Mouse (Mus musculus) embryonic stem cell, embryonic (primary cell): Measurements from ENCODE around the gene Acp5.

Experiments used
- CTCF ChIA-PET, 4 experiments: fragments of 300-600 bp in 2 of 4; fragments of 350-600 bp in 2 of 4; sonication (Branson Sonifier 250); formaldehyde crosslinking; loops; one replicate each; lab custom pipeline; 2022; ENCODE audit warnings: inconsistent platforms in 2 of 4; lab: Charles Lee
- POLR2A ChIA-PET, 4 experiments: fragments of 300-600 bp in 2 of 4; fragments of 350-600 bp in 2 of 4; sonication (Branson Sonifier 250); formaldehyde crosslinking; loops; one replicate each; lab custom pipeline; 2022; ENCODE audit warnings: antibody characterized with exemption in 4 of 4, inconsistent platforms in 1 of 4; lab: Charles Lee

Gene Acp5

GRCm38 (mm10) chr9:22125246-22126027 is 10.1 kb downstream of the Acp5 start:
- ChIA-PET POLR2A (interaction anchor here in 3 of 4 experiments (0.6 to 2.5 kb wide), 7 partner anchors 7 to 358 kb away, joined by 3 to 9 read pairs (median 5); partner anchors contain the start of genes Acp5 (in 2 of the 3), Ccdc159 (in 1 of the 3) and Tmem205 (in 1 of the 3)), CTCF (interaction anchor here (0.6 to 2.0 kb wide), 11 partner anchors 7 to 299 kb away, joined by 3 to 17 read pairs (median 4); partner anchors contain the start of genes Ecsit (in 1 of the 4) and Elavl3 (in 1 of the 4))

- POLR2A ChIA-PET: interaction anchor here in 1 of 4 experiments (0.7 to 1.0 kb wide), 2 partner anchors 8 to 12 kb away, joined by 3 to 4 read pairs; partner anchors contain the start of gene Acp5
These were observed 11.3 kb downstream of the Acp5 start for GRCm38 (mm10) chr9:22124169-22124568.

GRCm38 (mm10) chr9:22123069-22123609 is 12.4 kb downstream of the Acp5 start:
- POLR2A ChIA-PET: interaction anchor here in 3 of 4 experiments (1.1 to 3.1 kb wide), 5 partner anchors 8 to 43 kb away, joined by 3 to 9 read pairs (median 4); partner anchors contain the start of gene Pigyl (in 1 of the 3)
- CTCF ChIA-PET: interaction anchor here in 2 of 4 experiments (0.6 kb wide), 2 partner anchors 26 to 33 kb away, joined by 3 to 6 read pairs; no protein-coding TSS in a partner anchor

More at GRCm38 (mm10) chr9:22124169-22124568, 11.3 kb downstream of the Acp5 start:
- CTCF ChIA-PET: interaction anchor here in 3 of 4 experiments (0.6 to 1.7 kb wide), 5 partner anchors 17 to 57 kb away, joined by 3 to 6 read pairs (median 5); no protein-coding TSS in a partner anchor

- ChIA-PET POLR2A (interaction anchor here in 3 of 4 experiments (1.1 to 3.1 kb wide), 5 partner anchors 9 to 44 kb away, joined by 3 to 9 read pairs (median 4); partner anchors contain the start of gene Pigyl (in 1 of the 3)), CTCF (interaction anchor here in 2 of 4 experiments (0.6 to 1.0 kb wide), 2 partner anchors 21 to 27 kb away, joined by 3 read pairs; no protein-coding TSS in a partner anchor)
These were observed 13.5 kb downstream of the Acp5 start for GRCm38 (mm10) chr9:22122005-22122404.

DNA sequence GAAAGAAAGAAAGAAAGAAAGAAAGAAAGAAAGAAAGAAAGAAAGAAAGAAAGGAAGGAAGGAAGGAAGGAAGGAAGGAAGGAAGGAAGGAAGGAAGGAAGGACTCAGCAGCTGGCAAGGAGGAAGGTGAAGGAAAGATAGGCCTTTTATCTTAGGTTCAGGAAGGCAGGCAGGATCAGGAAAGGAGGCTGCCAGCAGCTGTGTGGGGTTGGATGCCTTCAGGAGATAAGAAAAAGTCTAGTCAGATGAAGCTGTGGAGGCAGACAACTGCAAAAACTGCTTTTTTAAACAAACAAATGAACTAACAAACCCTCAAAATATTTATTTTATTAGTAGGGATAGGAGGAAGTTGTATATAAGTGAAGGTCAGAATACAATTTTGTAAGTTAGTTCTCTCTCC is 14.0 kb downstream of the Acp5 start:
- POLR2A ChIA-PET: interaction anchor here in 2 of 4 experiments (0.7 to 3.1 kb wide), 3 partner anchors 10 to 1083 kb away, joined by 3 to 9 read pairs (median 8); no protein-coding TSS in a partner anchor
- CTCF ChIA-PET: interaction anchor here in 2 of 4 experiments (0.6 to 1.0 kb wide), 2 partner anchors 22 to 28 kb away, joined by 3 read pairs; no protein-coding TSS in a partner anchor

DNA sequence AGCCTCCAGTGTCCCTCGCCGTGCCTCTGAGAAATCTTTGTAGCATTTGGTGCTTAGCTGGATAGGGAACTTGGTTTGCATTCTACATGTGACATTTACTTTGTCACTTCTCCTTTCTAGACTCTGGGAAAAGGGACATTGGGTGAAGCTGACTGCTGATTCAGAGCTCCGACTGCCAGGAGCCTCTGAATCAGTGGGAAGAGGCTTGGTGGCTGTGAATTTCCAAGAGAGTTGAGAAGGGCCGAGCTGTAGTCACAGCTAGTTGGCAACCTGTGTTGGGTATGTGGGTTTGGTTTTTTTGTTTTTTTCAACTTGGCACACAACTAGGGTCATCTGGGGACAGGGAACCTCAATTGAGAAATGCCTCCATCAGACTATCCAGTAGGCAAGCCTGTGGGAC is 16.0 kb downstream of the Acp5 start:
- ChIA-PET CTCF (interaction anchor here in 3 of 4 experiments (1.8 to 2.9 kb wide), 5 partner anchors 13 to 24 kb away, joined by 7 to 29 read pairs (median 10); no protein-coding TSS in a partner anchor), POLR2A (interaction anchor here in 2 of 4 experiments (0.8 to 2.7 kb wide), 6 partner anchors 31 to 140 kb away, joined by 3 to 17 read pairs (median 4); partner anchors contain the start of genes Ecsit (in 1 of the 2), Gm49318 (in 1 of the 2), Pigyl (in 1 of the 2) and Zfp599 (in 1 of the 2))

DNA sequence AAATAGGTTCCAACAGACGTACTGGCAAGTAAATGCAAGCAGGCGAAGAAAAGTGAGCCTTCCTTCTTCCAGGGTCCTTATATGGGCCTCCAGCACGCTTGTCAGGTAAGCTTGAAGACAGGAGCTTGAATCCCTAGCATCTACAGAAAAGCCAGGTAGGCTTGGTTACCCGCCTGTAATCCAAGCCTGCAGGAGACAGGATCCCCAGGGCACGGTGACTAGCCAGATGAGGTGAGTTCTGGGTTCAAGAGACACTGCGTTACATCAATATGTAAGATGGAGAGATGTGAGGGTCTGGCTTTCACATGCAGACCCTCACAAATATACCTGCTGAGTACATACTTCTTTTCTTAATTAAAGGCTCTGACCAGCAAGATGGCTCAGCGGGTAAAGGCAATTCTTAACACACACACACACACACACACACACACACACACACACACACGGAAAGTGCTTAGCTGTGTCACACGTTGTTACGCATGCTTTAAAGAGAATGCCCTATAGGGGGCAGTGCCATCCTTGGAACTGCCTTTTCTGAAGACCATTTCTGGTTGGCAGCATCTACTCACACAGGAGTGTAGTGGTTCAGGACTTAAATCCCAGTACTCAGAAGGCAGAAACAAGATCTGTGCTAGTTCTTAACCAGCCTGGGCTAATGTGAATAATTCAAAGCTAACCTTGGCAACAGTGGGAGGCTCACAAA is 17.6 kb downstream of the Acp5 start:
- ChIA-PET CTCF (interaction anchor here (0.5 to 2.9 kb wide), 45 partner anchors 9 to 569 kb away, joined by 3 to 29 read pairs (median 4); partner anchors contain the start of genes 9530077C05Rik (in 1 of the 4), Acp5 (in 1 of the 4), Cnn1 (in 1 of the 4) and Ecsit (in 1 of the 4)), POLR2A (interaction anchor here in 3 of 4 experiments (0.6 to 2.7 kb wide), 27 partner anchors 8 to 335 kb away, joined by 3 to 17 read pairs (median 4); partner anchors contain the start of genes Acp5 (in 1 of the 3), Anln (in 1 of the 3), Ecsit (in 1 of the 3) and Gm49318 (in 1 of the 3))

DNA sequence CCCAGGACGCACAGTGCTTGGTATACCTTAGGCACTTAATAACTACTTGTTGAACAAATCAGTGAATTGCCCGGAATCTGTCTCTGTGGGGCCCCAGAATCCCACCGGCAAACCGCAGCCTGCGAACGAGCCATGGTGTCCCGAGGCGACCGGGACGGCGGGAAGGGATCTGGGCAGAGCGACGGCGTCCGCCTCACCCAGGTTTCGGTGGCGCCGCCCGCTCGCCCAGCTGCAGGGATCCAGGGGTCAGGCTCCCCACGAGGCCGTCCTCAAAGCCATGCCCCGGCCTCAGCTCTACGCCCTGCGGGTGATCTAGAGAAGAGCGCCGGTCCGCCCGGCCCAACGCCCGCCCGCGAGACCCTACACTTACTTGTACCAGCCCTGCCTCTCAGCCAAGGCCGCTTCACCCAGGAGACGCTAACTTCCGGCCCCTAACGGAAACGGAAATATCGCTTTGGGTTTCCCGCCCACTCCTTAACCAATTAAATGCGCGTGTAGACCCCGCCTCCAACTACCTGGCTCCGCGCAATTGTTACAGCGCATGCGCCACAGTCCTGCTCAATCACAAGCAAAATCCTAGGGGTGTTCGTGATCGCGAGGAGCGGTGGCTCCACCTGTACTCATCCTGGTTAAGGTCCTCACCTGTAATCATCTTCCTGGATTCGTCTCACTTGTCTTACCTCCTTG is 18.6 kb downstream of the Acp5 start, which contains the start of gene Elof1:
TSS of gene Elof1 (minus strand) at position 433 of the 687 bp plus-strand sequence.
- ChIA-PET CTCF (interaction anchor here in 3 of 4 experiments (0.6 to 2.9 kb wide), 21 partner anchors 9 to 294 kb away, joined by 3 to 29 read pairs (median 5); partner anchors contain the start of genes 9530077C05Rik (in 1 of the 3), Cnn1 (in 1 of the 3), Swsap1 (in 1 of the 3) and Zfp809 (in 1 of the 3)), POLR2A (interaction anchor here in 3 of 4 experiments (0.5 to 2.7 kb wide), 18 partner anchors 8 to 1167 kb away, joined by 3 to 17 read pairs (median 4); partner anchors contain the start of genes Pigyl (in 2 of the 3), Ecsit (in 1 of the 3) and Gm49318 (in 1 of the 3))

DNA sequence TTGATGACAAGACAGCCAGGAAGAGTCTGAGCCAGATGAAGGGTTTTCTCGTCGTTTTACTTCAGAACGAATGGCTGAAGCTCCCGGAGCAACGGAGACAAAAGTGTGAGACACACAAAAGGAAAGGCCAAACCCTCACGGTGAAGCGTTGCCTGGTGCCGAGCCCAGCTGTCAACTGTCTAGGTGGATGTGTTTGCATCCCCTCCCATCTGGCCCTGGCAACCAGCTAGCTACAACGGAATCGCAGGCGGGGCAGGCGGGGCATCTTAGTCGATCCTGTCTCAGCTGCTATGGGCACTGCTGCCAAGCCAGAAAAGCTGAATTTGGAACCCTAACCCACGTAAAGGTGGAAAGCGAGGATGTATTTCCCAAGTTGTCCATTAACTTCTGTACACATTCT is 19.4 kb downstream of the Acp5 start:
- ChIA-PET CTCF (interaction anchor here (0.6 to 2.8 kb wide), 7 partner anchors 14 to 292 kb away, joined by 3 to 15 read pairs (median 5); no protein-coding TSS in a partner anchor), POLR2A (interaction anchor here (0.5 to 2.0 kb wide), 17 partner anchors 8 to 871 kb away, joined by 3 to 7 read pairs (median 4); partner anchors contain the start of genes Pigyl (in 2 of the 4) and Gm49318 (in 1 of the 4))

- ChIA-PET CTCF (interaction anchor here in 3 of 4 experiments (0.6 to 1.0 kb wide), 4 partner anchors 14 to 292 kb away, joined by 3 to 5 read pairs (median 3); no protein-coding TSS in a partner anchor), POLR2A (interaction anchor here in 3 of 4 experiments (0.5 to 2.0 kb wide), 15 partner anchors 9 to 870 kb away, joined by 3 to 7 read pairs (median 4); partner anchors contain the start of genes Gm49318 (in 1 of the 3) and Pigyl (in 1 of the 3))
These were observed 19.9 kb downstream of the Acp5 start for GRCm38 (mm10) chr9:22115635-22116034.

GRCm38 (mm10) chr9:22108194-22108593 is 27.3 kb downstream of the Acp5 start:
- ChIA-PET POLR2A (interaction anchor here in 1 of 4 experiments (0.6 to 0.9 kb wide), 2 partner anchors 29 to 198 kb away, joined by 3 to 6 read pairs; no protein-coding TSS in a partner anchor), CTCF (interaction anchor here in 2 of 4 experiments (0.7 to 1.0 kb wide), 4 partner anchors 9 to 12 kb away, joined by 3 to 4 read pairs (median 3); no protein-coding TSS in a partner anchor)

DNA sequence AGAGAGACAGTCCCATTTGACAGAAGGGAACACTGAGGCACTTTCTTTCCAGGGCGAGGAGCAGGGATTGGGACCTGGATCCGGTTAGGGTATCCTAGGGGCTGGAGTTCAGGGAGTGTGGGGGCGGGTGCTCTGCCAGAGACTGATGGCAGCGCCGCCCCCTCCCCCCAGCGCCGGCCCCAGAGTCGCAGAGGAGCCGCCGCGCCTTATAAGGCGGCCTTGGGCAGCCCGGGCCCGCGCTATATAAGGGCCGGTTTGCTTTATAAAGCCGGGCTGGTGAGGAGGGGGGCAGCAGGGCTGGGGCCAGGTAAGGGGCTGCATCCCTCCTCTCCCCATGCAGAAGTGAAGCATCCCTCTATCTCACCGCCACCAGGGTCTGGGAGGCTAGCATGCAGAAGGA is 35.6 kb downstream of the Acp5 start:
- CTCF ChIA-PET: interaction anchor here in 1 of 4 experiments (0.7 to 2.3 kb wide), 2 partner anchors 15 to 43 kb away, joined by 3 to 5 read pairs; no protein-coding TSS in a partner anchor
- POLR2A ChIA-PET: interaction anchor here in 3 of 4 experiments (0.6 to 3.7 kb wide), 8 partner anchors 11 to 772 kb away, joined by 3 to 22 read pairs (median 4); partner anchors contain the start of genes Ecsit (in 1 of the 3) and Zfp599 (in 1 of the 3)

- CTCF ChIA-PET: interaction anchor here in 2 of 4 experiments (0.6 to 2.3 kb wide), 5 partner anchors 16 to 1201 kb away, joined by 3 to 5 read pairs (median 4); no protein-coding TSS in a partner anchor
- POLR2A ChIA-PET: interaction anchor here in 3 of 4 experiments (0.6 to 3.7 kb wide), 9 partner anchors 15 to 359 kb away, joined by 3 to 22 read pairs (median 3); partner anchors contain the start of genes Anln (in 1 of the 3), Ecsit (in 1 of the 3) and Zfp599 (in 1 of the 3)
These were observed 36.4 kb downstream of the Acp5 start, which contains the start of gene Cnn1 for GRCm38 (mm10) chr9:22098993-22099696. Gene Cnn1, plus strand, starts transcription at chr9:22099216.

GRCm38 (mm10) chr9:22095854-22096307 is 39.6 kb downstream of the Acp5 start:
- ChIA-PET POLR2A (interaction anchor here in 3 of 4 experiments (0.6 to 2.8 kb wide), 16 partner anchors 10 to 373 kb away, joined by 3 to 18 read pairs (median 4); partner anchors contain the start of genes Ecsit (in 2 of the 3), Ldlr (in 1 of the 3) and Pigyl (in 1 of the 3)), CTCF (interaction anchor here (0.6 to 2.0 kb wide), 37 partner anchors 9 to 401 kb away, joined by 3 to 17 read pairs (median 4); partner anchors contain the start of genes Ecsit (in 2 of the 4) and Pigyl (in 1 of the 4))
